Mouse (Mus musculus): ENCODE results near the gene Gm20388. TPM values are rescaled to one million over a fixed set of nuclear protein-coding genes. Genes with fewer than 3 reads are reported as not detected.

Gm20388 gene
- total RNA-seq, 1 experiment: 27.0 TPM

DNA sequence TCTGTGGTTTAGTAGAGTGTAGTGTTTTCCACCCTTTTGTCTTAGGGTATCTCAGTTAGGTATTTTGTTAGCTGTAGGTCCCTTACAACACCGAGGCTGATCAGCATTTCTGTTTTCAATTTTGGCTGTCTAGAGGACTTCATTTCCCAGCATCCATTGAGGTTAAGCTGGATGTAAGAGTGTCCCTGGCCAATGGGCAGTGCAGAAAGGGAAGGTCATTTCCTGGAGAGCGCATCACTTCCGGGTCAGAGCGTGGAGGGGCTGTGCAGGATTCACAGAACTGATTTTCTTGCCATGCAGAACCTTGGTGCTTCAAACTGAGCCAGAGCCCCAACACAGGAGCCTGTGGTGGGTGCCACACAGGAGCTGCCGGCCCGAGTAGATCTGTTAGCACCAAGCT is 1017.4 kb downstream of the Gm20388 start:
- TF ChIP-seq ZNF384 (IDR thresholded peaks at IDR 0.05; ENCODE audit: low read depth, low read length): no peak
- TF ChIP-seq CHD2 (IDR thresholded peaks at IDR 0.05; ENCODE audit: low read depth, low read length): no peak
- peak; percentile 81 for TF ChIP-seq HCFC1 (IDR thresholded peaks at IDR 0.05; ENCODE audit: borderline replicate concordance, insufficient read depth, low read length)
- Histone ChIP-seq H3K36me3 (ENCODE audit: control insufficient read depth, insufficient read depth, low read length, poor library complexity, severe bottlenecking) (no peaks in the 10 kb centered on the region), H3K27ac (ENCODE audit: insufficient read depth, low read depth, low read length, poor library complexity, severe bottlenecking) (no peak overlapping the region), H3K9me3 (ENCODE audit: control insufficient read depth, insufficient read depth, low read depth, low read length) (no peaks in the 10 kb centered on the region), H3K9ac (ENCODE audit: insufficient read depth, low read depth, low read length, poor library complexity, severe bottlenecking) (no peak overlapping the region), H3K4me1 (ENCODE audit: control insufficient read depth in 2 of 2, insufficient read depth in 2 of 2, low read length in 2 of 2, poor library complexity in 1 of 2) (no peaks in the 10 kb centered on the region), H3K4me3 (ENCODE audit: insufficient read depth in 1 of 2, low read depth in 1 of 2, low read length in 2 of 2, poor library complexity in 1 of 2, severe bottlenecking in 1 of 2) (no peak overlapping the region)
- DNase-seq (ENCODE audit: low read depth, low spot score): no peak
- in situ Hi-C loops (cut with MboI; ENCODE audit: low sequenced_read_pairs in 2 of 2, unreplicated experiment in 2 of 2): no loop called here

DNA sequence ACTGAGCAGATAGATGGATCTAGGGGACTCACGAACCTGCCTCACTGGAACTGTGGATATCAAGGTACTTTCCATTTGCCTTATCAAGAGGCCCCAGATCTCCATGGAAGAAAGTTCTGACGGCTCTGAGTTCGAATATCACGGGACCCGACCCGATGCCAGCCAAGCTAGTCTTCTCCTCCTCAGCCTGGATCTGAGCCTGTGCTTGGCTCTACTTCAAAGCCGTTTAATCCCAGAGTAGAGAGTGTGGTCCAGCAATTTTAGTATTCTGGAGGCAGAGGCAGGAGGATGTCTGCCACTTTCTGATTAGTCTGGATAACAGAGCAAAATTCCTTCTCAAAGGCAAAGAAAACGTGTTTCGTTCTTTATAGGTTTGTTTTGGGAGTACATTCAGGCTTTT is 1024.0 kb downstream of the Gm20388 start:
- Histone ChIP-seq H3K4me1 (ENCODE audit: control insufficient read depth in 2 of 2, insufficient read depth in 2 of 2, low read length in 2 of 2, poor library complexity in 1 of 2) (no peaks in the 10 kb centered on the region), H3K9ac (ENCODE audit: insufficient read depth, low read depth, low read length, poor library complexity, severe bottlenecking) (no peak overlapping the region), H3K36me3 (ENCODE audit: control insufficient read depth, insufficient read depth, low read length, poor library complexity, severe bottlenecking) (no peaks in the 10 kb centered on the region), H3K27ac (ENCODE audit: insufficient read depth, low read depth, low read length, poor library complexity, severe bottlenecking) (no peak overlapping the region), H3K4me3 (ENCODE audit: insufficient read depth in 1 of 2, low read depth in 1 of 2, low read length in 2 of 2, poor library complexity in 1 of 2, severe bottlenecking in 1 of 2) (no peak overlapping the region), H3K9me3 (ENCODE audit: control insufficient read depth, insufficient read depth, low read depth, low read length) (no peaks in the 10 kb centered on the region)
- in situ Hi-C loops (cut with MboI; ENCODE audit: low sequenced_read_pairs in 2 of 2, unreplicated experiment in 2 of 2): no loop called here
- no peak for DNase-seq (ENCODE audit: low read depth, low spot score)
- TF ChIP-seq CHD2 (IDR thresholded peaks at IDR 0.05; ENCODE audit: low read depth, low read length) (no peak), ZNF384 (IDR thresholded peaks at IDR 0.05; ENCODE audit: low read depth, low read length) (no peak), HCFC1 (IDR thresholded peaks at IDR 0.05; ENCODE audit: borderline replicate concordance, insufficient read depth, low read length) (no peak), MAFK (IDR thresholded peaks at IDR 0.05; ENCODE audit: insufficient read depth, low read depth, low read length) (no peak), ZC3H11A (IDR thresholded peaks at IDR 0.05; ENCODE audit: borderline replicate concordance, low read depth, low read length) (no peak)

DNA sequence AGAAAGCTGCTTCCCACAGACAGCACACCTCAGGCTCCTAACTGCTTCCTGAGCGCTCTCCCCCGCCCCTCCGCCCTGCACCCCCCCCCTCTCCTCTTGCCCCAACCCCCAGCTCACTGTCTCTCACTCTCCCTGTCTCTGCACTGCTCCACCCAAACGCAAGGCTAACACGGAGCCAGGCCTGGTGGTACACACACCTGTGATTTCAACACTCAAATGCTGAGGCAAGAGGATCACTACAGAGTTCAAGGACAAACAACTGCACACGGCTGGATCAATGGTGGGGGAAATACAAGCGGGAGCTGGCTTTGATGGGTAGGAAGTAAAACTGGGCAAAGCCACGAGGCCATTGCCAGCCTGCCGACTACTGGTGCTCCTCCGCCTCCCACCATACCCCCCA is 1026.0 kb downstream of the Gm20388 start:
- Histone ChIP-seq H3K4me3 (ENCODE audit: insufficient read depth in 1 of 2, low read depth in 1 of 2, low read length in 2 of 2, poor library complexity in 1 of 2, severe bottlenecking in 1 of 2) (no peak overlapping the region), H3K4me1 (ENCODE audit: control insufficient read depth in 2 of 2, insufficient read depth in 2 of 2, low read length in 2 of 2, poor library complexity in 1 of 2) (no peaks in the 10 kb centered on the region), H3K9ac (ENCODE audit: insufficient read depth, low read depth, low read length, poor library complexity, severe bottlenecking) (no peak overlapping the region), H3K9me3 (ENCODE audit: control insufficient read depth, insufficient read depth, low read depth, low read length) (no peaks in the 10 kb centered on the region), H3K27ac (ENCODE audit: insufficient read depth, low read depth, low read length, poor library complexity, severe bottlenecking) (no peak overlapping the region), H3K36me3 (ENCODE audit: control insufficient read depth, insufficient read depth, low read length, poor library complexity, severe bottlenecking) (no peaks in the 10 kb centered on the region)
- TF ChIP-seq ZC3H11A (IDR thresholded peaks at IDR 0.05; ENCODE audit: borderline replicate concordance, low read depth, low read length) (no peak), MAFK (IDR thresholded peaks at IDR 0.05; ENCODE audit: insufficient read depth, low read depth, low read length) (no peak), HCFC1 (IDR thresholded peaks at IDR 0.05; ENCODE audit: borderline replicate concordance, insufficient read depth, low read length) (no peak), ZNF384 (IDR thresholded peaks at IDR 0.05; ENCODE audit: low read depth, low read length) (no peak), CHD2 (IDR thresholded peaks at IDR 0.05; ENCODE audit: low read depth, low read length) (no peak)
- DNase-seq (ENCODE audit: low read depth, low spot score): no peak
- in situ Hi-C loops (cut with MboI; ENCODE audit: low sequenced_read_pairs in 2 of 2, unreplicated experiment in 2 of 2): no loop called here

DNA sequence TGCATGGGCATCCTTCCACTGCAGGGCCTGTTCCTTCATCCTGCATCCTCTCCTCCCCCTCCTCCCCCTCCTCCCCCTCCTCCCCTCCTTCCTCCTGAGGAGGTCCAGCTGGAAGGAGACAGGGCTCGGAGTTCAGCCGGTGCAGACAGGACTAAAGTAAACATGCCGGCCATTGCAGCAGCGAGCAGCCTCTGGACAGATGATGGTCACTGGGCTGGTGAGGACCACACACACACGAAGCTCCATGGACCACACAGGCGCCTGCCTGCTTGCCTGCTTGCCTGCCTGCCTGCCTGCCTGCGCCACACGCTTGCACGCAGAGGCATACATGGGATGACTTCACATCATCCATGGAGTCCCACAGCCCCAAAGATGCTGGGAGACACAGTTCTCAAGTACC is 1026.8 kb downstream of the Gm20388 start:
- Histone ChIP-seq H3K4me3 (ENCODE audit: insufficient read depth in 1 of 2, low read depth in 1 of 2, low read length in 2 of 2, poor library complexity in 1 of 2, severe bottlenecking in 1 of 2) (no peak overlapping the region), H3K9ac (ENCODE audit: insufficient read depth, low read depth, low read length, poor library complexity, severe bottlenecking) (no peak overlapping the region), H3K27ac (ENCODE audit: insufficient read depth, low read depth, low read length, poor library complexity, severe bottlenecking) (no peak overlapping the region), H3K36me3 (ENCODE audit: control insufficient read depth, insufficient read depth, low read length, poor library complexity, severe bottlenecking) (no peaks in the 10 kb centered on the region), H3K4me1 (ENCODE audit: control insufficient read depth in 2 of 2, insufficient read depth in 2 of 2, low read length in 2 of 2, poor library complexity in 1 of 2) (no peaks in the 10 kb centered on the region), H3K9me3 (ENCODE audit: control insufficient read depth, insufficient read depth, low read depth, low read length) (no peaks in the 10 kb centered on the region)
- DNase-seq (ENCODE audit: low read depth, low spot score): no peak
- in situ Hi-C loops (cut with MboI; ENCODE audit: low sequenced_read_pairs in 2 of 2, unreplicated experiment in 2 of 2): no loop called here
- TF ChIP-seq ZC3H11A (IDR thresholded peaks at IDR 0.05; ENCODE audit: borderline replicate concordance, low read depth, low read length): no peak

GRCm38 (mm10) chr8:120940287-120940686 is 1029.6 kb downstream of the Gm20388 start:
- DNase-seq (ENCODE audit: low read depth, low spot score): no peak
- no peak overlapping the region for H3K9ac ChIP-seq (ENCODE audit: insufficient read depth, low read depth, low read length, poor library complexity, severe bottlenecking)
- no peaks in the 10 kb centered on the region for H3K9me3 ChIP-seq (ENCODE audit: control insufficient read depth, insufficient read depth, low read depth, low read length)
- H3K36me3 ChIP-seq (ENCODE audit: control insufficient read depth, insufficient read depth, low read length, poor library complexity, severe bottlenecking): no peaks in the 10 kb centered on the region
- TF ChIP-seq ZC3H11A (IDR thresholded peaks at IDR 0.05; ENCODE audit: borderline replicate concordance, low read depth, low read length) (no peak), MAFK (IDR thresholded peaks at IDR 0.05; ENCODE audit: insufficient read depth, low read depth, low read length) (no peak), HCFC1 (IDR thresholded peaks at IDR 0.05; ENCODE audit: borderline replicate concordance, insufficient read depth, low read length) (no peak), ZNF384 (IDR thresholded peaks at IDR 0.05; ENCODE audit: low read depth, low read length) (no peak), CHD2 (IDR thresholded peaks at IDR 0.05; ENCODE audit: low read depth, low read length) (no peak)
- no peaks in the 10 kb centered on the region for H3K4me1 ChIP-seq (ENCODE audit: control insufficient read depth in 2 of 2, insufficient read depth in 2 of 2, low read length in 2 of 2, poor library complexity in 1 of 2)
- H3K27ac ChIP-seq (ENCODE audit: insufficient read depth, low read depth, low read length, poor library complexity, severe bottlenecking): no peak overlapping the region
- no peak overlapping the region for H3K4me3 ChIP-seq (ENCODE audit: insufficient read depth in 1 of 2, low read depth in 1 of 2, low read length in 2 of 2, poor library complexity in 1 of 2, severe bottlenecking in 1 of 2)
- in situ Hi-C loops (cut with MboI; ENCODE audit: low sequenced_read_pairs in 2 of 2, unreplicated experiment in 2 of 2): no loop called here
